ENCODE assay signal across 10 mouse cellular contexts in the genomic region with DNA sequence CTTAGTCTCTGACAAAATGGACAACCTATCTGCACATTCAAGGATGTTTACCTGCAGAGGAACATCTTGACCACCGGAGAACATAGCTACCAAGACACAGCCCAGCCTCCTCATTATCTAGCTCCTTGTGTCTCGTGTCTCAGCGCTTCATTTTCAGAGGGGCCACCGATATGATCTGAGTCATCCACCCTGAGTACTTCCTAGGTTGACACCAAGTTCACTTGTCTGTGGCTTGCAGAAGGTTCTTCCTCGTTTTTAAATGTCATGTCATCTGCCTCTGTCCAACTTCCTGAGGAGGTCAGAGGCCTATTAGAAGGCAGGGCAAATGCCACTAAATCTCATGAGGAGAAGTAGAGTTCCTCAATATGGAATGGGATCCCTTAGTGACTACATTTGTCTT. TPM values are rescaled to one million over a fixed set of nuclear protein-coding genes. Genes with fewer than 3 reads are reported as not detected.
A peak's percentile ranks its signal among the peaks of the same experiment; 100 is the strongest.
DNase-seq lines count a peak whose midpoint lies in the region; ATAC-seq and TF ChIP-seq lines count a peak whose summit lies in the region.
"Had no signal": no experiment of that assay in that cellular context is flagged by ENCODE, and none has a peak within 500 bp of the region (broad histone marks: within the 10 kb centered on the region; RNA-seq: fewer than 3 reads in every experiment).

No protein-coding gene starts in this region.

- H3K9me3 ChIP-seq in intestine, postnatal 0 days (ENCODE audit: control insufficient read depth) = no peaks in the 10 kb centered on the region
- H3K9me3 ChIP-seq: neural tube, embryonic 12.5 days had no signal

- H3K4me3 ChIP-seq in heart, adult 2 months = no peak overlapping the region
- no peak overlapping the region for H3K4me3 ChIP-seq in intestine, postnatal 0 days (ENCODE audit: low read depth, low read length)

- intact Hi-C loops in heart, adult 2 months (cut with DNase I) = no loop called here
- intact Hi-C loops in heart, postnatal 10 days (cut with DNase I) = no loop called here

- no peaks in the 10 kb centered on the region for H3K79me2 ChIP-seq in heart, adult 2 months (replicated peaks; ENCODE audit: control insufficient read depth, insufficient read depth, low read length)

- 61% methylated on average over 5 of the region's 5 CpGs for WGBS in heart, adult 2 months
- WGBS in intestine, postnatal 0 days = 65% methylated on average over 5 of the region's 5 CpGs

- no peak for DNase-seq in heart, adult 2 months
- DNase-seq in heart, postnatal 10 days = no peak
- DNase-seq in lung, postnatal 36 days = peak; percentile 53
- no peak for DNase-seq in lung, postnatal 14 days
- DNase-seq in splenic B cell, adult 2 months (ENCODE audit: low read depth, low spot score) = peak; percentile 16
- DNase-seq in embryo, embryonic 11 days = no peak
- no peak for DNase-seq in gastrocnemius, postnatal 4 days (ENCODE audit: low spot score in 2 of 2)

- peaks cover 8% of the 10 kb centered on the region for H3K4me1 ChIP-seq in heart, adult 2 months (ENCODE audit: control insufficient read depth, insufficient read depth, low read length)
- H3K4me1 ChIP-seq in intestine, postnatal 0 days (replicated peaks; ENCODE audit: control insufficient read depth, insufficient read depth, low read length) = 0 out of 2 replicates have a peak, but pooled peaks cover 4% of the 10 kb centered on the region

- H3K27ac ChIP-seq in heart, adult 2 months = peak overlapping the region; percentile 99
- H3K27ac ChIP-seq in intestine, postnatal 0 days (ENCODE audit: low read depth, low read length) = peak overlapping the region; percentile 87
- H3K27ac ChIP-seq: neural tube, embryonic 12.5 days had no signal

- no peak overlapping the region for H3K4me2 ChIP-seq in intestine, postnatal 0 days (replicated peaks; ENCODE audit: low read depth)

- no peaks in the 10 kb centered on the region for H3K36me3 ChIP-seq in heart, adult 2 months (ENCODE audit: control insufficient read depth, insufficient read depth, low read length)
- H3K36me3 ChIP-seq in intestine, postnatal 0 days (ENCODE audit: control insufficient read depth, insufficient read depth) = no peaks in the 10 kb centered on the region
- no peaks in the 10 kb centered on the region for H3K36me3 ChIP-seq in splenic B cell, adult 2 months (ENCODE audit: control insufficient read depth, insufficient read depth, low read length, poor library complexity, severe bottlenecking)
- H3K36me3 ChIP-seq: neural tube, embryonic 12.5 days had no signal

- H3K27me3 ChIP-seq in heart, adult 2 months (ENCODE audit: control insufficient read depth, insufficient read depth, low read length) = no peaks in the 10 kb centered on the region
- H3K27me3 ChIP-seq in intestine, postnatal 0 days (replicated peaks; ENCODE audit: control insufficient read depth, insufficient read depth, low read length) = peaks cover 6% of the 10 kb centered on the region; the same call in 1 of the 2 replicates
- peaks cover 3% of the 10 kb centered on the region; the same call in 1 of the 2 replicates for H3K27me3 ChIP-seq in splenic B cell, adult 2 months (ENCODE audit: control insufficient read depth, insufficient read depth, low read length, poor library complexity, severe bottlenecking)

- no peak for TF ChIP-seq POLR2A in heart, adult 2 months (IDR thresholded peaks at IDR 0.05; ENCODE audit: insufficient read depth, low read depth, low read length)

- H3K9ac ChIP-seq in heart, adult 2 months (ENCODE audit: low read depth, low read length) = no peak overlapping the region
- no peak overlapping the region for H3K9ac ChIP-seq in intestine, postnatal 0 days (ENCODE audit: low read depth, low read length)

- TF ChIP-seq EP300 in heart, adult 2 months (IDR thresholded peaks at IDR 0.05; ENCODE audit: insufficient read depth, low read depth, low read length) = no peak

- TF ChIP-seq CTCF in heart, adult 2 months (IDR thresholded peaks at IDR 0.05) = no peak
- no peak for TF ChIP-seq CTCF in intestine, postnatal 0 days (IDR thresholded peaks at IDR 0.05; ENCODE audit: low read depth)

- no peak for ATAC-seq in intestine, postnatal 0 days
- ATAC-seq: inflammation-experienced regulatory T-cells, adult 6 months had no signal

RNA-seq across cellular contexts. Expression of gene 6430548M08Rik, which starts 1.4 kb away (rescaled TPM):
- 10 to 100 TPM; 16.1 to 20.0 TPM for total RNA-seq in heart, adult 2 months (2021)
- 6.4 and 9.5 TPM in 2 replicates for polyA plus RNA-seq in heart, adult 2 months (2012; rRNA removed)
- total RNA-seq in heart, postnatal 10 days (2021) = 10 to 100 TPM; 18.7 to 20.1 TPM
- polyA plus RNA-seq in intestine, postnatal 0 days (2015; fragmentation: Nextera tagmentation; extraction: Ambion mirVana) = 6.0 and 7.1 TPM in 2 replicates
- total RNA-seq in gastrocnemius, postnatal 4 days (2021) = 10 to 100 TPM; 13.0 to 14.2 TPM

RNA-seq across cellular contexts. Expression of gene Zdhhc7, which starts 11.3 kb away (rescaled TPM):
- total RNA-seq in heart, adult 2 months (2021) = 10 to 100 TPM; 34.2 to 35.4 TPM
- 48.5 and 70.6 TPM in 2 replicates for polyA plus RNA-seq in heart, adult 2 months (2012; rRNA removed)
- total RNA-seq in heart, postnatal 10 days (2021) = 10 to 100 TPM; 38.0 to 43.6 TPM
- polyA plus RNA-seq in intestine, postnatal 0 days (2015; fragmentation: Nextera tagmentation; extraction: Ambion mirVana) = 39.4 and 44.9 TPM in 2 replicates
- total RNA-seq in gastrocnemius, postnatal 4 days (2021) = 10 to 100 TPM; 29.0 to 29.9 TPM

Comparison
In these comparisons a context has a peak if more than half of its experiments do, and no peak if none do; other contexts are left out.
1. DNase-seq: peak in lung, postnatal 36 days (single experiment) and splenic B cell, adult 2 months (single experiment); none in heart, adult 2 months (0 of 2), heart, postnatal 10 days (0 of 2), lung, postnatal 14 days (single experiment), embryo, embryonic 11 days (single experiment) and gastrocnemius, postnatal 4 days (0 of 2).